Mouse (Mus musculus): Measurements from ENCODE around the gene Eipr1. TPM values are rescaled to one million over a fixed set of nuclear protein-coding genes. Genes with fewer than 3 reads are reported as not detected.

Eipr1 gene
- total RNA-seq, 1 experiment, result 41.5 TPM

- no peak for DNase-seq (ENCODE audit: low read depth, low spot score)
- no peak for TF ChIP-seq ZC3H11A (IDR thresholded peaks at IDR 0.05; ENCODE audit: borderline replicate concordance, low read depth, low read length)
- no peak for TF ChIP-seq HCFC1 (IDR thresholded peaks at IDR 0.05; ENCODE audit: borderline replicate concordance, insufficient read depth, low read length)
- no peak for TF ChIP-seq MAFK (IDR thresholded peaks at IDR 0.05; ENCODE audit: insufficient read depth, low read depth, low read length)
- TF ChIP-seq ZNF384 (IDR thresholded peaks at IDR 0.05; ENCODE audit: low read depth, low read length), result no peak
- TF ChIP-seq CHD2 (IDR thresholded peaks at IDR 0.05; ENCODE audit: low read depth, low read length), result no peak
Observed at GRCm38 (mm10) chr12:28863260-28863659, 111.7 kb downstream of the Eipr1 start.

GRCm38 (mm10) chr12:28866121-28866520 is 114.5 kb downstream of the Eipr1 start:
- in situ Hi-C loops (cut with MboI; ENCODE audit: low sequenced_read_pairs in 2 of 2, unreplicated experiment in 2 of 2), result no loop called here
- TF ChIP-seq ZNF384 (IDR thresholded peaks at IDR 0.05; ENCODE audit: low read depth, low read length) (no peak), HCFC1 (IDR thresholded peaks at IDR 0.05; ENCODE audit: borderline replicate concordance, insufficient read depth, low read length) (no peak), CHD2 (IDR thresholded peaks at IDR 0.05; ENCODE audit: low read depth, low read length) (no peak), ZC3H11A (IDR thresholded peaks at IDR 0.05; ENCODE audit: borderline replicate concordance, low read depth, low read length) (no peak), MAFK (IDR thresholded peaks at IDR 0.05; ENCODE audit: insufficient read depth, low read depth, low read length) (no peak)

More at GRCm38 (mm10) chr12:28863260-28863659, 111.7 kb downstream of the Eipr1 start:
- Histone ChIP-seq H3K4me3 (ENCODE audit: insufficient read depth in 1 of 2, low read depth in 1 of 2, low read length in 2 of 2, poor library complexity in 1 of 2, severe bottlenecking in 1 of 2) (no peak overlapping the region), H3K4me1 (ENCODE audit: control insufficient read depth in 2 of 2, insufficient read depth in 2 of 2, low read length in 2 of 2, poor library complexity in 1 of 2) (no peaks in the 10 kb centered on the region), H3K9me3 (ENCODE audit: control insufficient read depth, insufficient read depth, low read depth, low read length) (no peaks in the 10 kb centered on the region), H3K36me3 (ENCODE audit: control insufficient read depth, insufficient read depth, low read length, poor library complexity, severe bottlenecking) (peaks cover 17% of the 10 kb centered on the region; the same call in 1 of the 2 replicates), H3K27ac (ENCODE audit: insufficient read depth, low read depth, low read length, poor library complexity, severe bottlenecking) (no peak overlapping the region), H3K9ac (ENCODE audit: insufficient read depth, low read depth, low read length, poor library complexity, severe bottlenecking) (no peak overlapping the region)
- in situ Hi-C loops (cut with MboI; ENCODE audit: low sequenced_read_pairs in 2 of 2, unreplicated experiment in 2 of 2), result no loop called here

GRCm38 (mm10) chr12:28868794-28869193 is 117.2 kb downstream of the Eipr1 start:
- DNase-seq (ENCODE audit: low read depth, low spot score), result no peak
- TF ChIP-seq ZNF384 (IDR thresholded peaks at IDR 0.05; ENCODE audit: low read depth, low read length) (no peak), MAFK (IDR thresholded peaks at IDR 0.05; ENCODE audit: insufficient read depth, low read depth, low read length) (no peak), CHD2 (IDR thresholded peaks at IDR 0.05; ENCODE audit: low read depth, low read length) (no peak), HCFC1 (IDR thresholded peaks at IDR 0.05; ENCODE audit: borderline replicate concordance, insufficient read depth, low read length) (no peak), ZC3H11A (IDR thresholded peaks at IDR 0.05; ENCODE audit: borderline replicate concordance, low read depth, low read length) (no peak)
- H3K4me1 ChIP-seq (ENCODE audit: control insufficient read depth in 2 of 2, insufficient read depth in 2 of 2, low read length in 2 of 2, poor library complexity in 1 of 2), result no peaks in the 10 kb centered on the region
- H3K9ac ChIP-seq (ENCODE audit: insufficient read depth, low read depth, low read length, poor library complexity, severe bottlenecking), result no peak overlapping the region
- no peak overlapping the region for H3K27ac ChIP-seq (ENCODE audit: insufficient read depth, low read depth, low read length, poor library complexity, severe bottlenecking)
- peaks cover 11% of the 10 kb centered on the region; the same call in 1 of the 2 replicates for H3K36me3 ChIP-seq (ENCODE audit: control insufficient read depth, insufficient read depth, low read length, poor library complexity, severe bottlenecking)
- no peak overlapping the region for H3K4me3 ChIP-seq (ENCODE audit: insufficient read depth in 1 of 2, low read depth in 1 of 2, low read length in 2 of 2, poor library complexity in 1 of 2, severe bottlenecking in 1 of 2)
- in situ Hi-C loops (cut with MboI; ENCODE audit: low sequenced_read_pairs in 2 of 2, unreplicated experiment in 2 of 2), result no loop called here
- no peaks in the 10 kb centered on the region for H3K9me3 ChIP-seq (ENCODE audit: control insufficient read depth, insufficient read depth, low read depth, low read length)

More at GRCm38 (mm10) chr12:28866121-28866520, 114.5 kb downstream of the Eipr1 start:
- Histone ChIP-seq H3K27ac (ENCODE audit: insufficient read depth, low read depth, low read length, poor library complexity, severe bottlenecking) (no peak overlapping the region), H3K9ac (ENCODE audit: insufficient read depth, low read depth, low read length, poor library complexity, severe bottlenecking) (no peak overlapping the region), H3K36me3 (ENCODE audit: control insufficient read depth, insufficient read depth, low read length, poor library complexity, severe bottlenecking) (peaks cover 15% of the 10 kb centered on the region; the same call in 1 of the 2 replicates), H3K9me3 (ENCODE audit: control insufficient read depth, insufficient read depth, low read depth, low read length) (no peaks in the 10 kb centered on the region), H3K4me1 (ENCODE audit: control insufficient read depth in 2 of 2, insufficient read depth in 2 of 2, low read length in 2 of 2, poor library complexity in 1 of 2) (no peaks in the 10 kb centered on the region), H3K4me3 (ENCODE audit: insufficient read depth in 1 of 2, low read depth in 1 of 2, low read length in 2 of 2, poor library complexity in 1 of 2, severe bottlenecking in 1 of 2) (no peak overlapping the region)
- no peak for DNase-seq (ENCODE audit: low read depth, low spot score)

GRCm38 (mm10) chr12:28872271-28872670 is 120.7 kb downstream of the Eipr1 start:
- no peak for DNase-seq (ENCODE audit: low read depth, low spot score)
- no peaks in the 10 kb centered on the region; the same call in 1 of the 2 replicates for H3K36me3 ChIP-seq (ENCODE audit: control insufficient read depth, insufficient read depth, low read length, poor library complexity, severe bottlenecking)
- H3K9ac ChIP-seq (ENCODE audit: insufficient read depth, low read depth, low read length, poor library complexity, severe bottlenecking), result no peak overlapping the region
- in situ Hi-C loops (cut with MboI; ENCODE audit: low sequenced_read_pairs in 2 of 2, unreplicated experiment in 2 of 2), result no loop called here
- H3K27ac ChIP-seq (ENCODE audit: insufficient read depth, low read depth, low read length, poor library complexity, severe bottlenecking), result no peak overlapping the region
- no peak overlapping the region for H3K4me3 ChIP-seq (ENCODE audit: insufficient read depth in 1 of 2, low read depth in 1 of 2, low read length in 2 of 2, poor library complexity in 1 of 2, severe bottlenecking in 1 of 2)
- no peaks in the 10 kb centered on the region for H3K4me1 ChIP-seq (ENCODE audit: control insufficient read depth in 2 of 2, insufficient read depth in 2 of 2, low read length in 2 of 2, poor library complexity in 1 of 2)
- H3K9me3 ChIP-seq (ENCODE audit: control insufficient read depth, insufficient read depth, low read depth, low read length), result no peaks in the 10 kb centered on the region
- TF ChIP-seq ZNF384 (IDR thresholded peaks at IDR 0.05; ENCODE audit: low read depth, low read length), result no peak
- no peak for TF ChIP-seq HCFC1 (IDR thresholded peaks at IDR 0.05; ENCODE audit: borderline replicate concordance, insufficient read depth, low read length)
- TF ChIP-seq CHD2 (IDR thresholded peaks at IDR 0.05; ENCODE audit: low read depth, low read length), result no peak
- no peak for TF ChIP-seq ZC3H11A (IDR thresholded peaks at IDR 0.05; ENCODE audit: borderline replicate concordance, low read depth, low read length)
- no peak for TF ChIP-seq MAFK (IDR thresholded peaks at IDR 0.05; ENCODE audit: insufficient read depth, low read depth, low read length)
